Mouse (Mus musculus): ENCODE results near the gene Zdhhc25.

DNA sequence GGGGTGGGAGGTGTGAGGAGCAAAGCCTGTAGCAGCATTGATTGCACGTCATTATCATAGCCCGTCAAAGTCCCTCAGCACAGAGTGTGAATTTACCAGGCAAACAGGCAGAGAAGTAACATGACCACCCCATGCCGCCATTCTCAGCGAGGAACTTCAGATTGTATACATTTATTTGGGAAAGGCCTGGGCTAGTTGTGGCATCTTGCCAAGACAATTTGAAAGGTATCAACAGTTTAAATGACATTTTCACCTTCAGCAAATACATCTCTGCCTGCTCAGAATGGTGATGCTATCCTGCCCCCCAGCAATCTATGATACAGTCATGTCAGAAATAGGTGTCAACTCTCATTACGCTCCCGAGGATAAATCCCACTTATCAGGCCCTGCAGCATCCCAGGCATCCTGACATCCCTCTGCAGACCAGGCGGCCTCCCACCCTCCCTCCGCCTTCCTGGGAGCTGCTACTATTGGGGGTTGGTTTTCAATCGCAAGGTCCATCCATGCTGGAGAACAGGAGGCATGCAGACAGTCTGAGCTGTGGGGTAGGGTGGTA lies 28.8 kb downstream of the Zdhhc25 start:
- TF ChIP-seq CTCF (IDR thresholded peaks at IDR 0.05; ENCODE audit: low read depth, low read length) (no peak), POLR2A (IDR thresholded peaks at IDR 0.05; ENCODE audit: insufficient read depth, low read length) (no peak), EP300 (IDR thresholded peaks at IDR 0.05; ENCODE audit: insufficient read depth, low read depth, low read length) (no peak)

Measured in ES-Bruce4 (cell line).